Mouse (Mus musculus): ENCODE data around the gene Fmn2.

DNA sequence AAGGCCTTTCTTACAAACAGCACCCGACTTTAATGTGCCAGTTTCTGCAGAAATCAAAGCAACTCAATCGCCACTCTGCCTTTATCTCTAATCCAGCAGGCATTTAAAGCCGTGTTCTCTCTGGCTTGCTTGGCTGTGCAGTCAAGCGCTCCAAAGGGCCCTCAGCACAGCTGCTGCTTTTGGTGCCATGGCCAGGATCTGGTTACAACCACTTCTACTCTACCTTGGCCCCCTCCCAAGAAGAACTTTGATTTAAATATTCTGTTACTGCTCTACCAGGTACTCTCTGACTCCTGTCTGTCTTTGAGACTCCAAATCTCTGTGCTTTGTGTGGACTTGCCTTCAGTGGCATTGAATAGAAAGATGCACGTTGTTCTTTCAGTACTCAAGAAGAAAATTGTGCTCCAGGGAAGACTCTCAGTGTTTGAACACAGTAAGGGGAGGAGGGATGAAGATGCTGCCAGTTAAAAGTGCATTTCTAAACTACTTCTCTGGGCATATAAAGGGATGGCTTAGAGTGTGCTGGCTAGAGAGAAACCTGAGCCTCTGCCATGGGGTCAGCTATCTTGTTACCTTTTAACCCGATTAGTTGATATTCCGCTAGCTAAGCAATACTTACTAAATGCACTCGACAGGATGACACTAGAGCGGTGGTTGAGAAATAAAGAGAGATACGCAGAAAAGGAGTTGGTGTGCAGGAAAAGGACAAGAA is 358.9 kb downstream of the Fmn2 start:
- TF ChIP-seq CTCF (IDR thresholded peaks at IDR 0.05; ENCODE audit: control insufficient read depth, insufficient read depth, insufficient replicate concordance, low read depth, low read length) (no peak), POLR2A (IDR thresholded peaks at IDR 0.05; ENCODE audit: control insufficient read depth, low read depth, low read length) (no peak)

All from testis, adult 2 months (tissue).